Mouse (Mus musculus) lung, embryonic 16.5 days (tissue): ENCODE results near the gene Atp5s. TPM values are rescaled to one million over a fixed set of nuclear protein-coding genes. Genes with fewer than 3 reads are reported as not detected.

Experiments used
- ATAC-seq: fragments of 200-750 bp; cut with Nextera tagmentation; 2 replicates; pipeline ENCODE4 v1.8.0; 2017; ENCODE audit warnings: low read depth, mild to moderate bottlenecking, moderate library complexity
- H3K27ac ChIP-seq: fragments of 300-500 bp; sonication (generic); 2 replicates; pipeline ENCODE4 v1.5.1; 2014; ENCODE audit warnings: mild to moderate bottlenecking, control low read depth, low read length
- H3K27me3 ChIP-seq: fragments of 300-500 bp; sonication (generic); 2 replicates; pipeline ENCODE4 v1.6.1; 2014; ENCODE audit warnings: low read depth, low read length, mixed read lengths; ENCODE audit not compliant: control insufficient read depth, insufficient read depth
- H3K36me3 ChIP-seq: fragments of 300-500 bp; sonication (generic); 2 replicates; pipeline ENCODE4 v1.6.1; 2014; ENCODE audit warnings: low read length; ENCODE audit not compliant: control insufficient read depth, insufficient read depth
- H3K4me1 ChIP-seq: fragments of 300-500 bp; sonication (generic); replicated peaks from 2 replicates; pipeline ENCODE4 v1.6.1; 2014; ENCODE audit warnings: low read length, mixed read lengths; ENCODE audit not compliant: control insufficient read depth, insufficient read depth
- H3K4me2 ChIP-seq: fragments of 300-500 bp; sonication (generic); 2 replicates; pipeline ENCODE4 v1.6.1; 2014; ENCODE audit warnings: low read depth, low read length, control low read depth
- H3K4me3 ChIP-seq: fragments of 300-500 bp; sonication (generic); 2 replicates; pipeline ENCODE4 v1.5.1; 2014; ENCODE audit warnings: mild to moderate bottlenecking, low read length, control low read depth
- H3K9ac ChIP-seq: fragments of 300-500 bp; sonication (generic); 2 replicates; pipeline ENCODE4 v1.6.1; 2014; ENCODE audit warnings: low read length, control low read depth
- H3K9me3 ChIP-seq: fragments of 300-500 bp; sonication (generic); 2 replicates; pipeline ENCODE4 v1.6.1; 2016; ENCODE audit warnings: low read length; ENCODE audit not compliant: control insufficient read depth
- WGBS: fragments of 180-500 bp; shearing (Covaris S2); extraction: QIAGEN DNeasy Blood & Tissue Kit; methylation state at CpG from one replicate; pipeline ENCODE4 v1.1.7; 2014; 5-methylcytosine and 5-hydroxymethylcytosine counted together
- polyA plus RNA-seq: library from polyadenylated mRNA; unstranded; fragments of >200 nt; fragmentation: Nextera tagmentation; extraction: Ambion mirVana; gene quantifications from 2 replicates; pipeline ENCODE4 v1.2.1, GENCODE M21; 2015

The Atp5s gene
- polyA plus RNA-seq, 1 experiment from 2014 or later = 35.3 TPM

- WGBS = 63% methylated on average over 5 of the region's 5 CpGs
- no peak overlapping the region for H3K4me2 ChIP-seq
Measured at GRCm38 (mm10) chr12:69753936-69754335, 29.2 kb downstream of the Atp5s start.

GRCm38 (mm10) chr12:69756015-69756414 lies 31.3 kb downstream of the Atp5s start:
- ATAC-seq = no peak

More at GRCm38 (mm10) chr12:69753936-69754335, 29.2 kb downstream of the Atp5s start:
- Histone ChIP-seq H3K9me3 (no peaks in the 10 kb centered on the region), H3K27me3 (no peaks in the 10 kb centered on the region), H3K4me1 (peaks cover 23% of the 10 kb centered on the region), H3K27ac (no peak overlapping the region), H3K9ac (no peak overlapping the region), H3K4me3 (no peak overlapping the region), H3K36me3 (no peaks in the 10 kb centered on the region)
- no peak for ATAC-seq

GRCm38 (mm10) chr12:69757418-69758141 lies 32.8 kb downstream of the Atp5s start:
- Histone ChIP-seq H3K4me2 (peak overlapping the region; percentile 88), H3K4me3 (peak overlapping the region; percentile 44), H3K27ac (peak overlapping the region; percentile 97), H3K4me1 (peaks cover 35% of the 10 kb centered on the region), H3K27me3 (no peaks in the 10 kb centered on the region), H3K9me3 (no peaks in the 10 kb centered on the region), H3K9ac (peak overlapping the region; percentile 65), H3K36me3 (no peaks in the 10 kb centered on the region)
- ATAC-seq = peak; percentile 92
- 2% methylated on average over 22 of the region's 22 CpGs for WGBS

More at GRCm38 (mm10) chr12:69756015-69756414, 31.3 kb downstream of the Atp5s start:
- no peaks in the 10 kb centered on the region for H3K27me3 ChIP-seq
- no peaks in the 10 kb centered on the region for H3K36me3 ChIP-seq
- no peaks in the 10 kb centered on the region for H3K9me3 ChIP-seq
- no peak overlapping the region; the same call in 1 of the 2 replicates for H3K27ac ChIP-seq
- no peak overlapping the region for H3K4me3 ChIP-seq
- H3K4me2 ChIP-seq = 0 out of 2 replicates have a peak overlapping the region, but pooled peaks have one; percentile 5
- H3K9ac ChIP-seq = no peak overlapping the region
- WGBS = 66% methylated on average over 5 of the region's 5 CpGs
- peaks cover 35% of the 10 kb centered on the region for H3K4me1 ChIP-seq

- under 1% methylated on average over 21 of the region's 22 CpGs for WGBS
- Histone ChIP-seq H3K4me1 (peaks cover 35% of the 10 kb centered on the region), H3K27me3 (no peaks in the 10 kb centered on the region), H3K9me3 (no peaks in the 10 kb centered on the region), H3K4me3 (peak overlapping the region; percentile 44), H3K4me2 (peak overlapping the region; percentile 88), H3K27ac (peak overlapping the region; percentile 97), H3K36me3 (no peaks in the 10 kb centered on the region), H3K9ac (peak overlapping the region; percentile 60)
- ATAC-seq = peak; percentile 81
Measured at GRCm38 (mm10) chr12:69758221-69759185, 33.8 kb downstream of the Atp5s start.

- Histone ChIP-seq H3K27ac (peak overlapping the region; percentile 97), H3K9me3 (no peaks in the 10 kb centered on the region), H3K4me1 (peaks cover 35% of the 10 kb centered on the region), H3K9ac (peak overlapping the region; percentile 36; the same call in 1 of the 2 replicates), H3K36me3 (no peaks in the 10 kb centered on the region), H3K27me3 (no peaks in the 10 kb centered on the region), H3K4me2 (peak overlapping the region; percentile 88), H3K4me3 (peak overlapping the region; percentile 44; the same call in 1 of the 2 replicates)
- no peak for ATAC-seq
- WGBS = 21% methylated on average over 7 of the region's 7 CpGs
Measured at GRCm38 (mm10) chr12:69759267-69759885, 34.6 kb downstream of the Atp5s start.

DNA sequence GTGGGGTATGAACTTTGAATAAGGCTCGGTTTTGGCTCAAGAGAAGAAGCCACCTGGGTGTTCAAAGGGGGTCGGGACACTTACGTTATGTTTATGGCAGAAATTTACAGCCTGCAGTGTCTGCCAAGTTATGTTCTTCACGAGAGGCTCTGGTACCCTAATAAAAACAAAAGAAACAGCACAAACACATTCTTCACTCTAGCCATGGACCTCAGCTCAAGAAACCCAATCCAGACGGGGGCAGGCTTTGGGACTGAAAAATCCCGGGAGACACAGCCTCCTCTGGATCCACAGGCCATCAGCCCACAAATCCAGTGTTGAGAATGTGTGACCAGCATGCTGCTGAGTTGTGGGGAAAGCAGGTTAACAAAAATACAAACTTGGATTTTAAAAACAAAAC lies 35.3 kb downstream of the Atp5s start:
- Histone ChIP-seq H3K4me3 (no peak overlapping the region), H3K9me3 (no peaks in the 10 kb centered on the region), H3K4me1 (peaks cover 35% of the 10 kb centered on the region), H3K36me3 (no peaks in the 10 kb centered on the region), H3K4me2 (no peak overlapping the region), H3K27me3 (no peaks in the 10 kb centered on the region), H3K27ac (peak overlapping the region; percentile 38), H3K9ac (no peak overlapping the region)
- no peak for ATAC-seq
- 38% methylated on average over 6 of the region's 6 CpGs for WGBS

DNA sequence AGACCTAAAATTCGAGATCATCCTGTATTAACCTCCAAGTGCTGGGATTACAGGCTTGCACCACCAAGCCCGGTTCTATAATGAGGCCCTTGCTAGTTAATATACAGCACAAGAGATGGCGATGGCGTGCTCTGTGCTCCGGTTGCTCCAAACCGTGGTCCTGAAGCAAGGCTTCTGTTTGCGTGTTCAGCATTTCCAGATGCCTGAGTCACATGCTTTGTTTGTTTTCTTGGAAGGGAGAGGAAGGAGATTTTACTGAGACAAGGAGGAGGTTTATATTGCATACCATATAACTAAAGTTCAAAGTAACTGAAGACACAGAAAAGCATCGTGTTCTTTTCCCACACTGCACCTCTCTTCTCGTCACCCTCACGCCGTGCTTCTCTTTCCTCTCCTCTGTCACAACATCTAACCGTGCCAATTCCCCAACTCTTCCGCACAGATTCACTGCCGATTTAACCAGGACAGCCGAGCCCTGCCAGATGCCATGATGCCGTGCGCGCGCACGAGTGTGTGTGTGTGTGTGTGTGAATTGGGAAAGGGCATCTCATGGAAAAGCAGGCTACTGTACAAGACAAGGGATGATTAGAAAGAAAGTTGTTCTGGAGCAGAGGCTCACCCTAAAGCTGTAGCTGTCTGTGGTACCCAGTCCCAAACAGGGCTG lies 36.1 kb downstream of the Atp5s start:
- Histone ChIP-seq H3K27me3 (no peaks in the 10 kb centered on the region), H3K9me3 (no peaks in the 10 kb centered on the region), H3K9ac (no peak overlapping the region), H3K4me2 (no peak overlapping the region), H3K36me3 (no peaks in the 10 kb centered on the region), H3K4me3 (no peak overlapping the region), H3K27ac (peak overlapping the region; percentile 52; the same call in 1 of the 2 replicates), H3K4me1 (peaks cover 35% of the 10 kb centered on the region)
- no peak for ATAC-seq
- WGBS = 69% methylated on average over 20 of the region's 20 CpGs

GRCm38 (mm10) chr12:69761603-69762002 lies 36.9 kb downstream of the Atp5s start:
- ATAC-seq = no peak
- H3K9me3 ChIP-seq = no peaks in the 10 kb centered on the region
- H3K4me2 ChIP-seq = no peak overlapping the region
- H3K27ac ChIP-seq = no peak overlapping the region; the same call in 1 of the 2 replicates
- 60% methylated on average over 2 of the region's 2 CpGs for WGBS
- no peaks in the 10 kb centered on the region for H3K27me3 ChIP-seq
- H3K4me3 ChIP-seq = no peak overlapping the region
- no peak overlapping the region for H3K9ac ChIP-seq
- peaks cover 31% of the 10 kb centered on the region for H3K4me1 ChIP-seq
- H3K36me3 ChIP-seq = no peaks in the 10 kb centered on the region
